Mouse (Mus musculus) embryonic fibroblast, embryonic 13.5 days (primary cell): ENCODE data around the gene Hivep2.

Experiments used
- CTCF ChIP-seq: IDR thresholded peaks from 2 replicates; pipeline ENCODE4 v1.5.1; 2011; ENCODE audit warnings: mild to moderate bottlenecking, control low read depth, low read length, moderate library complexity, borderline replicate concordance; ENCODE audit not compliant: insufficient read depth
- POLR2A ChIP-seq: IDR thresholded peaks from 2 replicates; pipeline ENCODE4 v1.6.1; 2011; ENCODE audit warnings: low read depth, mild to moderate bottlenecking, control low read depth, low read length, moderate library complexity

- TF ChIP-seq CTCF, result no peak
- no peak for TF ChIP-seq POLR2A
These were observed 93.7 kb downstream of the Hivep2 start for GRCm38 (mm10) chr10:14059581-14059980.
